Mouse (Mus musculus) thymus, postnatal 25 days (tissue): ENCODE results near the gene Olfr432.
"Not testable (repeated sequence)": the region's sequence is repeated elsewhere in the genome, so short reads cannot be mapped to it uniquely, and the experiment has no call there.

ENCODE experiments used
- DNase-seq: peaks from one replicate; pipeline ENCODE4 v3.0.0; 2022

Olfr432 gene

GRCm38 (mm10) chr1:174048893-174049292 is at the start of gene Olfr432:
Gene Olfr432, plus strand, starts transcription at chr1:174049205.
- no peak for DNase-seq

- DNase-seq = not testable (repeated sequence)
Observed at GRCm38 (mm10) chr1:174004352-174005109, 44.5 kb upstream of the Olfr432 start.

GRCm38 (mm10) chr1:174007050-174007449 is 42.0 kb upstream of the Olfr432 start:
- not testable (repeated sequence) for DNase-seq

- DNase-seq = no peak
Observed at GRCm38 (mm10) chr1:174031698-174032097, 17.3 kb upstream of the Olfr432 start, which contains the start of gene Ifi205. Gene Ifi205, minus strand, starts transcription at chr1:174031810.

DNA sequence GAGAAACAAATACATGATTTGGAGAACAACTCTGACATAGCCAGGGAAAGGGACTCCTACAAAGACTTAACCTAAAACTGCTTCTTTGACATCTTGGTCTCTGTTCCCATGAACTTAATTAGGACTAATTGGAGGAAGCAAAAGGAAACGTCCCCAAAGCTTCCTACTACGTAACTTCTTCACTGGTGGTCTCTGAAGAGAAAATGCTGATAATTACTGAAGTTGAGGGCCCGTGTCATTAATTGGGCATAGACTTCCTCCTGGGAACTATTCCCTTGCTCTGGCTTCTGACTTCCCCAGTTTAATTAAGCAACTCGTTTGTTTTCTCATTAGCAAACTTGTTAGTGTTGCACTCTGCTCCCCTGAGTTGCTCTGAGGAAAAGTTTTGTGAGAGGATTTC is 13.2 kb upstream of the Olfr432 start:
- no peak for DNase-seq

GRCm38 (mm10) chr1:174038480-174038879 is 10.5 kb upstream of the Olfr432 start:
- DNase-seq = no peak

- peak; percentile 11 for DNase-seq
Observed at GRCm38 (mm10) chr1:174040523-174041177, 8.4 kb upstream of the Olfr432 start, which contains the start of gene Olfr433. Gene Olfr433, plus strand, starts transcription at chr1:174040705.

GRCm38 (mm10) chr1:174042091-174042884 is 6.7 kb upstream of the Olfr432 start:
- not testable (repeated sequence) for DNase-seq

GRCm38 (mm10) chr1:174044431-174044830 is 4.6 kb upstream of the Olfr432 start:
- no peak for DNase-seq

DNA sequence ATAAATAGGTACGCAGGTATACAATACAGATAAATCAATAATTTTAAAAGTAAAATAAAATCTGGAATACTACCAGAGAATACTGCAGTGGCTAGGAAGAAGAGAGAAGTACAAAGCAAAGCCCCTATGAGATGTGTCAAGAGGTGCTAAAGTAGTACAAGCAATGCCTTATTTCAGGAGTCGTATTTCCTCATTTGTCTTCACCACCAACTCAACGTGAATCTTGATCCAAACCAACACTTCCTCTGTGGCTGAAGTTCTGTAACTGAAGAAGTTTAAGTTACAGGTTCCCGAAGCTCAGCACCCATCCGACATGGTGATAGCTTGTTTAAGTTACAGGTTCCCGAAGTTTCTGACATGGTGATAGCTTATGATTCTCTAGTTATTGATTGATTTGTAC is 778 bp upstream of the Olfr432 start:
- DNase-seq = not testable (repeated sequence)

DNA sequence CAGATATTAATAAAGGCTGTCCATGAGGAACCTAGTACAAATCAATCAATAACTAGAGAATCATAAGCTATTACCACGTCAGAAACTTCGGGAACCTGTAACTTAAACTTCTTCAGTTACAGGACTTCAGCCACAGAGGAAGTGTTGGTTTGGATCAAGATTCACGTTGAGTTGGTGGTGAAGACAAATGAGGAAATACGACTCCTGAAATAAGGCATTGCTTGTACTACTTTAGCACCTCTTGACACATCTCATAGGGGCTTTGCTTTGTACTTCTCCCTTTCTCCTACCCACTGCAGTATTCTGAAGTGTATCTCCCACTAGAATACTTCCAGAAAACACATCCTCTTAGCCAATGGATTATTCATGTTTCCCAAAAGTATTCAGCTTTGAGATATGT is 352 bp downstream of the Olfr432 start:
- DNase-seq = not testable (repeated sequence)

GRCm38 (mm10) chr1:174050532-174050931 is 1.5 kb downstream of the Olfr432 start:
- DNase-seq = no peak

- DNase-seq = no peak
Observed at GRCm38 (mm10) chr1:174051515-174051914, 2.5 kb downstream of the Olfr432 start.

- no peak for DNase-seq
Observed at GRCm38 (mm10) chr1:174051931-174052536, 3.0 kb downstream of the Olfr432 start.

DNA sequence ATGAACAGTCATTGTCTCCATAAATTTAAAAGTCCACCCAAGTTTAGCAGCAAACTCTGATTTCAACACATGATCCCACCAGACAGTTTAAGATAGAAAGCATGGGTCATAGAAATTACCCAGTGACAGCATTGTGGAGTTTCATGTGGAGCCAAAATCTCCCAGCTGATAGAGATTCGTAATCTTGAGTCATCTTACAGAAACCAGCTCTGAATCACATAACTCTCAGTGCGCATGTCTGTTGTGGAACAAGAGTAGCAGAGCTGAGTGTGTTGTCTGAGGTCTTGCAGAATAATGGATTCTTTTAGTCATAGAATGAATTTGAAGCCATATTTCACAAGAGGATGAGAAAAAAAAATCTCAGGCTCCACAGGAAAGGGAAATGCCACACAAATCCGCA is 4.0 kb downstream of the Olfr432 start:
- no peak for DNase-seq

DNA sequence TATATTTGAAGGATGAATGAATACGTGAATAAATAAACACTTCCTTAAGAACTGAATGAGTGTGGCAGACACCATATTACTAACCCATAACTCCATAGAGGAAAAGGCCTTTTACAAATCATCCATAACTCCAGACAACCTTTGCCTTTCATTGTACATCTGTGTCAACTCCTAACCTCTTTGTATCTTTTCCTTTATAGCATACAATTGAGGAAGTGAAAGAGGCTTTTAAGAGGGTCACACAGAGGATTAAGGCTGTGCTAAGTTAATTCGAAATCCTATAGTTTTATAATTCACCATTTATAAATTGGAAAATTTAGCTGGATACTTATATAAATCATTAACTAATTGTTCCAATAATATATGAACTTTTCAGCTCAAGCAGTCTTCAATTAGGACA is 6.2 kb downstream of the Olfr432 start:
- DNase-seq = no peak

GRCm38 (mm10) chr1:174066305-174066704 is 17.3 kb downstream of the Olfr432 start, which contains the start of gene Olfr430:
Gene Olfr430, plus strand, starts transcription at chr1:174066605.
- DNase-seq = no peak

DNA sequence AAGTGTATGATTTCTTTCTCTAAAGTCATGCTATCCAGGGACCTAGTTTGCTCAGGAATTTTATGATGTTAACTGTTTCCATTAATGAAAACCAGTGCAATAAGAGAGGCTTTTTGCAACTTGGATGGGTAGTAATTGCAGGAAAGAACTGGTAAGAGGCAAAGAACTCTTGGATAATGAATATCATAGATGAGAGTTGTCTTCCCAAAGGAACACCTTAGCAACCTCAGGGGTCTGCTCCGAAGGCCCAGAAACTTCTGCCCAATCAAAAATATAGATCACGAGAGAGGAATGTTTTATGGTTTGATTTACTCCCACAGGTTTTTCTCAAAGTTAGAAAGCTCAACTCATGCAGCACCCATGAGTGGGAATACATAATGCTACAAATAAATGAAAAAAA is 35.0 kb downstream of the Olfr432 start, which contains the start of gene Olfr429:
Olfr429 (plus strand) TSS at position 301 of the 400 bp plus-strand sequence.
- DNase-seq = no peak

- no peak for DNase-seq
Observed at GRCm38 (mm10) chr1:174096591-174096990, 47.6 kb downstream of the Olfr432 start, which contains the start of gene Olfr427. Gene Olfr427, plus strand, starts transcription at chr1:174096891.

DNA sequence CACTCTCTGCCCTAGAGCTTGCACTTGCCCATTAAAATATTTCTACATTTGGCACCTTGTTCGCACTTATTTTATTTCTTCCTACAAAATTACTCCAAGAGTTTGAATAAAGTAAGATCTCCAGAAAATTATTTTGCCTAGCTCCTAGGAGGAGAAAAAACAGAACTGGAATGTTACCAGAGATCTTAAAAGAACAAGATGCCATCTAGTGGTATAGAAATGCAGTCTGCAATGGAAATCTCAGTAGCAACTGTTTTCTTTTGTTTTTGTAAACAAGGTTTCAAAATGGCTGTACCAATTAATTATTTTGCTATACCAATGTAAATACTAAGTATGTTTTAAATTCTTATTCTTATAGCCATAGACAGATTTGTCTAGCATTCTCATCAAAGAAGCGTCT is 54.7 kb downstream of the Olfr432 start:
- DNase-seq = no peak
